In genomic region chr13:15907806-15908205, GRCm38 (mm10) we compare ENCODE assay signal across 26 mouse cellular contexts.
"Had no signal": no experiment of that assay in that cellular context is flagged by ENCODE, and none has a peak within 500 bp of the region (broad histone marks: within the 10 kb centered on the region; RNA-seq: fewer than 3 reads in every experiment).

No protein-coding gene starts in this region.

- H3K9ac ChIP-seq: heart, embryonic 12.5 days; hindbrain, embryonic 14.5 days; intestine, embryonic 15.5 days; kidney, embryonic 15.5 days; limb, embryonic 13.5 days; limb, embryonic 15.5 days; liver, embryonic 12.5 days; liver, embryonic 14.5 days had no signal

- H3K4me2 ChIP-seq: heart, embryonic 12.5 days; hindbrain, embryonic 14.5 days; intestine, embryonic 15.5 days; kidney, embryonic 15.5 days; limb, embryonic 13.5 days; limb, embryonic 15.5 days; liver, embryonic 12.5 days had no signal

- DNase-seq: gastrocnemius, adult 2 months; gastrocnemius, postnatal 10 days; gastrocnemius, postnatal 25 days; heart, adult 18-20 months; heart, postnatal 10 days; heart, postnatal 36 days; kidney, adult 11 months; kidney, adult 2 months; kidney, adult 9 months; kidney, postnatal 14 days; kidney, postnatal 4 days; left cerebral cortex, postnatal 4 days had no signal

- H3K4me3 ChIP-seq: gastrocnemius, adult 2 months; heart, embryonic 10.5 days; heart, embryonic 12.5 days; intestine, embryonic 15.5 days; kidney, embryonic 15.5 days; layer of hippocampus, adult 2 months; left cerebral cortex, adult 2 months; limb, embryonic 13.5 days; limb, embryonic 15.5 days; liver, embryonic 12.5 days had no signal

- H3K4me1 ChIP-seq: heart, embryonic 10.5 days; heart, embryonic 12.5 days; intestine, embryonic 15.5 days; kidney, embryonic 15.5 days; limb, embryonic 13.5 days; limb, embryonic 15.5 days; liver, embryonic 12.5 days had no signal

- H3K9me3 ChIP-seq: heart, embryonic 10.5 days; heart, embryonic 12.5 days; intestine, embryonic 15.5 days; kidney, embryonic 15.5 days; limb, embryonic 13.5 days; limb, embryonic 15.5 days; liver, embryonic 12.5 days had no signal

- H3K27ac ChIP-seq: gastrocnemius, adult 2 months; heart, embryonic 10.5 days; hindbrain, embryonic 14.5 days; intestine, embryonic 15.5 days; kidney, embryonic 15.5 days; kidney, postnatal 0 days; layer of hippocampus, adult 2 months; left cerebral cortex, adult 2 months; limb, embryonic 13.5 days; limb, embryonic 15.5 days; liver, embryonic 12.5 days; liver, embryonic 14.5 days had no signal

- H3K36me3 ChIP-seq: heart, embryonic 10.5 days; heart, embryonic 12.5 days; intestine, embryonic 15.5 days; kidney, embryonic 15.5 days; limb, embryonic 13.5 days; limb, embryonic 15.5 days; liver, embryonic 12.5 days had no signal

- ATAC-seq: hindbrain, embryonic 16.5 days; inflammation-experienced regulatory T-cells, adult 6 months; intestine, embryonic 15.5 days; liver, embryonic 12.5 days had no signal

- H3K27me3 ChIP-seq: heart, embryonic 12.5 days; intestine, embryonic 15.5 days; kidney, embryonic 15.5 days; limb, embryonic 13.5 days; limb, embryonic 15.5 days; liver, embryonic 12.5 days had no signal
